Mouse (Mus musculus): Measurements from ENCODE around the gene Itga5. TPM values are rescaled to one million over a fixed set of nuclear protein-coding genes. Genes with fewer than 3 reads are reported as not detected.
"Not testable (repeated sequence)": the region's sequence is repeated elsewhere in the genome, so short reads cannot be mapped to it uniquely, and the experiment has no call there.

Gene Itga5
- 1 to 10 TPM; 8.7 to 9.1 TPM for total RNA-seq (2021)
- long read RNA-seq, experiment 1, partial matches to known transcripts: 5 of 5 reads
- long read RNA-seq, experiment 1, other reads (novel, unspliced or antisense): 0 of 5 reads
- long read RNA-seq, experiment 2, full-length matches to known transcripts: 2 of 6 reads
- long read RNA-seq, experiment 2, partial matches to known transcripts: 3 of 6 reads
- long read RNA-seq, experiment 2, other reads (novel, unspliced or antisense): 1 of 6 reads

- intact Hi-C loops (cut with DNase I): no loop called here
- DNase-seq: peak; percentile 78
These were observed at the start of gene Itga5 for GRCm38 (mm10) chr15:103366376-103367149. Gene Itga5, minus strand, starts transcription at chr15:103366763.

- DNase-seq; intact Hi-C loops (cut with DNase I): not testable (repeated sequence)
These were observed 39.0 kb upstream of the Itga5 start for GRCm38 (mm10) chr15:103405586-103405985.

GRCm38 (mm10) chr15:103401361-103401760, 34.8 kb upstream of the Itga5 start:
- no peak for DNase-seq
- intact Hi-C loops (cut with DNase I): no loop called here

- no peak for DNase-seq
- intact Hi-C loops (cut with DNase I): no loop called here
These were observed 27.0 kb upstream of the Itga5 start for GRCm38 (mm10) chr15:103393577-103393976.

- intact Hi-C loops (cut with DNase I): no loop called here
- DNase-seq: no peak
These were observed 22.1 kb upstream of the Itga5 start for GRCm38 (mm10) chr15:103388556-103389145.

GRCm38 (mm10) chr15:103383771-103384488, 17.4 kb upstream of the Itga5 start:
- peak; percentile 38 to 49 for DNase-seq
- intact Hi-C loops (cut with DNase I): no loop called here

GRCm38 (mm10) chr15:103382795-103383406, 16.3 kb upstream of the Itga5 start:
- peak; percentile 42 to 55 for DNase-seq
- intact Hi-C loops (cut with DNase I): no loop called here

GRCm38 (mm10) chr15:103382075-103382474, 15.5 kb upstream of the Itga5 start:
- intact Hi-C loops (cut with DNase I): no loop called here

GRCm38 (mm10) chr15:103378665-103379356, 12.2 kb upstream of the Itga5 start:
- intact Hi-C loops (cut with DNase I): no loop called here
- no peak for DNase-seq

More at GRCm38 (mm10) chr15:103382075-103382474, 15.5 kb upstream of the Itga5 start:
- DNase-seq: no peak

GRCm38 (mm10) chr15:103377752-103378664, 11.4 kb upstream of the Itga5 start:
- intact Hi-C loops (cut with DNase I): no loop called here
- DNase-seq: no peak

- no peak for DNase-seq
- intact Hi-C loops (cut with DNase I): no loop called here
These were observed 10.3 kb upstream of the Itga5 start for GRCm38 (mm10) chr15:103376837-103377269.

- DNase-seq: no peak
- intact Hi-C loops (cut with DNase I): no loop called here
These were observed 8.7 kb upstream of the Itga5 start for GRCm38 (mm10) chr15:103375112-103375800.

GRCm38 (mm10) chr15:103372461-103372860, 5.9 kb upstream of the Itga5 start:
- intact Hi-C loops (cut with DNase I): no loop called here
- no peak for DNase-seq

GRCm38 (mm10) chr15:103371741-103372140, 5.2 kb upstream of the Itga5 start:
- intact Hi-C loops (cut with DNase I): no loop called here
- no peak for DNase-seq

GRCm38 (mm10) chr15:103371208-103371607, 4.6 kb upstream of the Itga5 start:
- intact Hi-C loops (cut with DNase I): no loop called here
- DNase-seq: no peak

GRCm38 (mm10) chr15:103370462-103370861, 3.9 kb upstream of the Itga5 start:
- DNase-seq: no peak
- intact Hi-C loops (cut with DNase I): no loop called here

- intact Hi-C loops (cut with DNase I): no loop called here
- no peak for DNase-seq
These were observed 2.6 kb upstream of the Itga5 start for GRCm38 (mm10) chr15:103369123-103369522.
